Mouse (Mus musculus) layer of hippocampus, postnatal 10 days (tissue): ENCODE results near the gene Aurkb. TPM values are rescaled to one million over a fixed set of nuclear protein-coding genes. Genes with fewer than 3 reads are reported as not detected.
"Not testable (repeated sequence)": the region's sequence is repeated elsewhere in the genome, so short reads cannot be mapped to it uniquely, and the experiment has no call there.

Experiments used
- DNase-seq, 2 experiments: peaks; one replicate each; pipeline ENCODE4 v3.0.0; 2021; ENCODE audit warnings: low spot score in 2 of 2
- long read RNA-seq: library from polyadenylated mRNA; stranded (forward); transcript quantifications from one replicate; pipeline ENCODE4 v2.0.0, GENCODE M21; 2023
- total RNA-seq, 2 experiments: library from RNA; stranded (reverse); gene quantifications; 2 replicates each; pipeline ENCODE4 v1.2.3; 2021

Gene Aurkb
- 1 to 10 TPM; 5.3 to 6.0 TPM for total RNA-seq
- long read RNA-seq, transcript Aurkb-201 (8 exons, 1,950 nt), result major isoform, 7 of 7 reads
- long read RNA-seq, partial matches to known transcripts, result 0 of 7 reads
- long read RNA-seq, other reads (novel, unspliced or antisense), result 0 of 7 reads

DNA sequence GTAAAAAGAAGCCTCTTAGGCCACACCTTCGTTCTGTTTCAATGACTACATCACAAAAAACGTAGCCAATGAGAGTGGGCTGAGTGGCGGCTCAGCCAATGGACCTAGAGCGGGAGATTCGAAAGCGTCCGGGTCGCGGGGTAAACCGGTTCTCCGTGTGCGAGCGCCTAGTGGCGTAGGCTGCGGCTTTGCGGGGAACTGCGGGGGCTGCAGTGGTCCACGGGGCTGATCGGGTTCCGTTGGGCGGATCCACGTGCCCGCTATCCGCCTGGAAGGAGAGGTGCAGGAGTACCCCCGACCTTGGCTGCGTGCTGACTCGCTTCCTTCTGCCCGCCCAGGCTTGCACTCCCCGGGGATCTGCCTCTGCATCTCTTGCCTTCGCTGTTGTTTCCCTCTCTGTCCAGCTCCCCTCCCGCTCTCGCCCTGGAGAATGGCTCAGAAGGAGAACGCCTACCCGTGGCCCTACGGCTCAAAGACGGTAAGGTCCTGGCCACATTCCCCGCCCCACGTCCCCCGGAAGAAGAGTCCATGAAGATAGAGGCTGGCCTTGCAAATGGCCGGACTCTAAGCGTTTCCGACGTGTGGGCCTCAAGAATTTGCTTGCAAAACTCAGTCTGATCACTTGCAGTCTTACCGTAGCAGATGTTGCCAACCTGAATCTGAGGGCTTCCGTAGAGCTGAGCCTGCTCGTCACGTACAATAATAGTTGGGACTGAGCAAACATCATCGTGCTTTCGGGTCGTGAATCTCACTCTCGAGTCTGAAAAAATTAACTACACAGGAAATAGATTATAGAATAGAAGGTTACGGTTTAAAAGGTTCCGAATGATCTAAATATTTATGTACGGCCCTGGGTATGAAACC is at the start of gene Aurkb:
Gene Aurkb (plus strand): TSS at position 117 of the 864 bp plus-strand sequence.
- DNase-seq, result peak; percentile 73 to 79

DNA sequence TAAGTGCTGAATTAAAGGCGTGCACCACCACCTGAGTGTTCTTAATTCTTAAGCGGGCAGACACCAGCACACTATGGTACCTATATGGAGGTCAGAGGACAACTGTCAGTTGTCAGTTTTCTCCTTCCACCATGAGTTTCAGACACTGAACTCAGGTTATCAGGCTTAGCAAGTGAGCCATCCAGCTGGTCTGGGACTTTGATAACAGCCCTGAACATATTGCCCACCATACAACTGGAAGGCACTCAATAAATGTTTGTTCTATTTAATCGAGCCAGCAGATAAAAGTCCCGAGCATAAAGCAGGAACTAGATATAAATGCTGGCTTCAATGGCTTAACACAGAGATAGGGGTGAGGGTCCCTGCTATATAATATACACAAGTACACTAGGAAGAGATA is 48.4 kb upstream of the Aurkb start:
- no peak for DNase-seq

DNA sequence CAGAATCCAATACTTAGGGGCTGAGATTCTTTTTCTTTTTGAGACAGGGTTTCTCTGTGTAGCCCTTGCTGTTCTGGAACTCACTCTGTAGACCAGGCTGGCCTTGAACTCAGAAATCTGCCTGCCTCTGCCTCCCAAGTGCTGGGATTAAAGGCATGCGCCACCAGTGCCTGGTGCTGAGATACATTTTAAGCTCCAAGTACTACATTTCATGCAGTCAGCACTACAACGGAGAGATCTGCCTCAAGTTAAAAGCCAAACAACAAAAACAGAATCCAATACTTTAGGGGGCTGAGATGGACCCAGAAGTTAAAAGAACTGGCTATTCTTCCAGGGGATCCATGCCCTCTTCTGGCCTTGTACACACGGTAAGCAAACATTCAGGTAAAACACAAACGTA is 42.7 kb upstream of the Aurkb start:
- not testable (repeated sequence) for DNase-seq

DNA sequence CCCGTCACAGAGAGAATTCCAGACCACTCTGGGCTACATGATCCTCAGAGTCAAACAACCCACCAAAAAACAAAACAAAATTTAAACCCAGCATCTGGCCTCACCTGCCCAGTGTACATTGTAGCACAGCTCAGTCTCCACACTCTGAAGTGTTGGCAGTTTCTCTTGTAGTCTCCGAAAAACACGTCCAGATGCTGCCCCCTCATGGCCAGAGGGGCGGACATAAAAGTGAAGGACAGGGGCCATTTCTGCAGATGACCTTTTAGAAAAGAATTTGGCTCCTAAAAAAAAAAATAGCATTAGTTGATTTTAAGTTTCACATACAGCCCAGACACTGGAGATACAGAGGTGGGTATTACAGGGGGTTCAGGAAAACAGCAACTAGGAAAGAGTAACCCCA is 41.9 kb upstream of the Aurkb start:
- DNase-seq, result no peak

DNA sequence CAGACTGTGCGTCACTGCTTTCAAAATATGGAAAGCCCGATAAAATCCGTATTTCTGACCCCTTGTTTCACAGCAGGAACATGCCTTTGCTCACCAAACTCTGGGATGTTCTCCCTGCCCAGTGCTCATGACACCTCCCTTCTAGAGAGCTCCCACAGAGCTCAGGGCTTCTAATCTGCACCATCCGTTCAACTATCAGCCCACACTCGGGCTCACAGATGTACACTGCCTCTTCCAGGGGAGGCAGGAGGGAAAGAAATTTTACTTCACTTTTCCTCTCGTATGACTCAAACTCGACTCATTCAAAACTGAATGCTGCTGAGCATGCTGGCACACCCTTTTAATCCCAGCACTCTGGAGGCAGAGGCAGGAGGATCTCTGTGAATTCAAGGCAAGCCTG is 40.3 kb upstream of the Aurkb start:
- no peak for DNase-seq

DNA sequence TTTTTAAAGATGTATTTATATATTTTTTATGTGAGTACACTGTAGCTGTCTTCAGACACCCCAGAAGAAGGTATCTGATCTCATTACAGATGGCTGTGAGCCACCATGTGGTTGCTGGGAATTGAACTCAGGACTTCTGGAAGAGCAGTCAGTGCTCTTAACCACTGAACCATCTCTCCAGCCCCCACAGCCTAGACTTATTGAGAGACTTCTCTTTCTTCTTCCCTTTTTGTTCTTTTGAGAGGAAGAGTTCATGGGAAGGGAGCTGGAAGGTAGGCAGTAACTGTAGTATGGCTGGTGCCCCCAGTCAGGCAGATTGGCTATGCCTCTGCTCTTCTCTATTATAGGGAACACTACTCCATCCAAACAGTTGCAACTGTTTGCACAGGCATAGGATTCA is 38.9 kb upstream of the Aurkb start:
- DNase-seq, result not testable (repeated sequence)

DNA sequence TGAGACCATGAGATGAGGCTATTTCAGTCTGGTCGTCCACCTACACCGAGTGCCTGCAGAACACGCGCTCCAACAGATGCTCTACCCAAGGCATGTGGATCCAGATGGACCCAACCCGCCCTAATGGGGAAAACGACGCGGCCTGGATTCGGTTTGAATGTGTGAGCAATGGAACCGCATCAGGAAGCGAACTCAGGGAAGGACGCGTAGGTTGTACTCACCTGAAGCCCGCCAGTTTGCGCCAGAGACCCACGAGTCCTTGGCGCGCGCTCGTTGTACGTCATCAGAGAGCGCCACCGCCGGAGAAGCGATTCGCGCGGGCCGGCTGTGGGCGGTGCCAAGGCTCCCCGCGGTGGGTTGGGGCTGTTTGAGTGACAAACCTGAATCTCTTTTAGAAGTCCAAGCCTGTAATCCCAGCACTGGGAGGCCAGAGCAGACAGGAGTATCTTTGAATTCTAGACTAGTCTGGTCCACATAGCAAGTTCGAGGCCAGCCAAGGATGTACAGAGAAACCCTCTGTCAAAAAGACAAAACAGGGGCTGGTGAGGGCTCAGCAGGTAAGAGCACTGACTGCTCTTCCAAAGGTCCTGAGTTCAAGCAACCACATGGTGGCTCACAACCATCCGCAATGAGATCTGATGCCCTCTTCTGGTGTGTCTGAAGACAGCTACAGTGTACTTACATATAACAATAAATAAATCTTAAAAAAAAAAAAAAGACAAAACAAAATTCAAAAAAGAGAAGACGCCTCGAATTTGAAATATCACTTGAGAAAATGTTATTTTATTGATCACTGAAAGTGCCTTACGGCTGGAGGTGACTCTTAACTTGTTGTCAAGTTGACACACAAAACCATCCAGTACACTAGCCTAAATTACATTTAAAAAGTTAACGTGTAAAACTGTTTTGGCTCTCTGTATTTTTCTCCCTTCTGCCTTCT is 37.0 kb upstream of the Aurkb start, which contains the start of gene Pfas:
Gene Pfas (minus strand): TSS at position 279 of the 940 bp plus-strand sequence.
- DNase-seq, result peak; percentile 93 to 95

DNA sequence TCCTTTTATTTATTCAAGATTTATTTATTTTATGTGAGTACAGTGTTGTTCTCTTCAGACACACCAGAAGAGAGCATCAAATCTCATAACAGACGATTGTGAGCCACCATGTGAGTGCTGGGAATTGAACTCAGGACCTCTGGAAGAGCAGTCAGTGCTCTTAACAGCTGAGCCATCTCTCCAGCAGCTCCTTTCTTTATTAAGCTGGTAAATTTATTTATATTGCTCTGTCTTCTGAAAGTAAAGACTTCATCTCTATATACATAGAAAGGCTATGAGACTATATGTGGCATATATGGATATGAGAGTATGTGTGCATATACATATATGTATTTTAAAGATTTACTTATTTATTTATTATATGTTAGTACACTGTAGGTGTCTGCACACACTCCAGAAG is 35.9 kb upstream of the Aurkb start:
- no peak for DNase-seq

DNA sequence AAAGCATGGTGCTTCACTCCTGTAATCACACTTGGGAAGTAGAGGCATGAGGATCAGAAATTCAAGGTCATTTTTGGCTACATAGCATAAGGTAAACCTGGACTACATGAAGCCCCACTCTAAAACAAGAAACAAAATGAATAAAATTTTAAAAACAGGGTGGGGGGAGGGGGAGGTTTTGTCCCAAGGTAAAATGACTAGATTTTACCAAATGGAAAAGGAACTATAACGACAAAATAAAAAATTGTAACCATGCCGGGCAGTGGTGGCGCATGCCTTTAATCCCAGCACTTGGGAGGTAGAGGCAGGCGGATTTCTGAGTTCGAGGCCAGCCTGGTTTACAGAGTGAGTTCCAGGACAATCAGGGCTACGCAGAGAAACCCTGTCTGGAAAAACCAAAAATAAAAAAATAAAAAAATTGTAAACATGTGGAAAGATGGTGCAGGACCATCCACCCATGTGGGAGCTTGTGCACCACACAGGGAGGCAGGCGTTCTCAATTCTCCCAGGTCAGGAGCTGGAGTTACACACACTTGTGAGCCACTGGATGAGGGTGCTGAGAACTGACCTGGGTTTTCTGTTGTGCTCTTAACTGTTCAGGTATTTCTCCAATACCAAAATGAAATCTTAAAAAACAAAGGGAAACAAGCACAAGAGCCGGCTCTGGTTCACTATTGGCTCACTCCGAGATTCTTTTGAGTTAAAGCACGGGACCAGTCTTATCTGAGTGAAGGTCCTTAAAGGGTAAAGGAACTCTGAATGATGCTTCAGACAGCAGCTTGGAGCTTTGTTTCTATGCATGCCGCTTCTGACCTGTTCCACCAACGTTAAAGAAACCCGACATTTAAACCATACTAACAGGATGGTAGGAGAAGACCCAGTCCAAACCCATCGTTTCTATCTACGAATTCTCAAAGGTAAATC is 34.8 kb upstream of the Aurkb start:
- DNase-seq, result no peak

DNA sequence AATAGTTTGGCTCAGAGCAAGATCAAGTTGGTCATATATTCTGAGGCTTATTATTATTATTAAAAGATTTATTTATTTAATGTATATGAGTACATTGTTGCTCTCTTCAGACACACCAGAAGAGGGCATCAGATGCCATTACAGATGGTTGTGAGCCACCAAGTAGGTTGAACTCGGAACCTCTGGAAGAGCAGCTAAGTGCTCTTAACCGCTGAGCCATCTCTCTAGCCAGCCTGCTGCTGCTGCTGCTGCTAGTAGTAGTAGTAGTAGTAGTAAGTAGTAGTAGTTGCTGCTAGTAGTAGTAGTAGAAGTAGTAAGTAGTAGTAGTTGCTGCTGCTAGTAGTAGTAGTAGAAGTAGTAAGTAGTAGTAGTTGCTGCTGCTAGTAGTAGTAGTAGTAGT is 34.0 kb upstream of the Aurkb start:
- not testable (repeated sequence) for DNase-seq

DNA sequence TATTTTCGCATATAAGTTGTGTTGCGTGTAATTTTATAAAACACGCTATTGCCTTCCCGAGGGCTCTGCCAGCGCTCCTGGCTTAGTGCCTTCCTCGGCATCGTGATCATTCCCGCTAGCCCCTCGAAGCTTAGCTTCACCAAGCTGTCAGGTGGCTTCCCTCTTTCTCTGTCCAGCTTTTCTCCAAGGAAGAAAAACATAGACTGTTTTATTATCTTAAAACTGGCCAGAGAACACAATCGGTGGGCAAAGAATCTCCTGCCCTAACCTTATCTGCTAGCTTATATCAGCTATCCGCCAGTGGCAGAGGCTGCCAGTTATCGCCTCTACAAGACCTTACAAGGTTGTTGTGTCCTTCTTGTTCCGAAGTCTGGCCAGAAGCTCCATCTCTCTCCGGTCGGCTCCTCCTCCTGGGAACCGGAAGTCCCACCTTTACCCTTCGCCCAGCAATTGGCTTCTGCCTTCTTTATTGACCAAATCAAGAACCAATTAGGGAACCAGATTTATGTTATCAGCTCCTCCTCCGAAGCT is 33.3 kb upstream of the Aurkb start:
- peak; percentile 79 to 84 for DNase-seq

DNA sequence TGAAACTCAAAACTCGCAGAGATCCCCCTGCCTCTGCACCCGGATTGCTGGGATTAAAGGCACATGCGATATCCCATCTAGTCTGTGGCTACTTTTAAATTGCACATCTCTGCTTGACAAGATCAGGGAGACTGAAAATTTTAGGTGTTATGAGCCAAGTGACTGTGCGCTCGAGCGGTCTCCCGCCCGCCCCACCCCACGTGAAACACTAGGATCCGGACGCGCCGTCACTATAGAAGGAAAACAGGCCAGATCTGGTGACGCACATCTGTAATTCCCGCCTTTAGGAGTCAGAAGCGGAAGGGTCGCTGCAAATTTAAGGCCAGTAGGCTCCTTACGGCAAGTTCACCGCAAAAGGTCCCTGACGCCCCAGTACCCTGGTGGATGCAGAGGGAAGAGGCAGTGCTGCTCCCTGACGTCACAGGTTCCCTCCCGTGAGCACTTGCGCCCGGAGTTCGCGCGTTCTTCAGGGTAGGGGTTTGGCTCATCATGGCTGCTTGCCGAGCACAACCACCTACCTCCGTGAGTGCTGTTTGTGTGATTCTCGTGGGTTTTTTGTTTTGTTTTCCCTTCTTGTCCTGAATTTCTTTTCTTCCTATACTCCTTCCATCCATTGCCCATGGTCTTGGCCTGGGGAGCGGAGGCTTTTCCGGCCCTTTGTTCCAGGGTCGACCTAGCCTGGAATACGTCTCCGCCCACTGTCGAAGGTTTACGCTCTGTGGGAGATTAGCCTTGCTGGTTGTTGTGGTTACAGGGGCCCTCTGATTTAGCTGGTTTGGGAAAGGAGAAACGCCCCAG is 29.6 kb upstream of the Aurkb start, which contains the start of gene Ctc1:
Gene Ctc1 (plus strand): TSS at position 268 of the 798 bp plus-strand sequence.
- DNase-seq, result peak; percentile 88 to 89

DNA sequence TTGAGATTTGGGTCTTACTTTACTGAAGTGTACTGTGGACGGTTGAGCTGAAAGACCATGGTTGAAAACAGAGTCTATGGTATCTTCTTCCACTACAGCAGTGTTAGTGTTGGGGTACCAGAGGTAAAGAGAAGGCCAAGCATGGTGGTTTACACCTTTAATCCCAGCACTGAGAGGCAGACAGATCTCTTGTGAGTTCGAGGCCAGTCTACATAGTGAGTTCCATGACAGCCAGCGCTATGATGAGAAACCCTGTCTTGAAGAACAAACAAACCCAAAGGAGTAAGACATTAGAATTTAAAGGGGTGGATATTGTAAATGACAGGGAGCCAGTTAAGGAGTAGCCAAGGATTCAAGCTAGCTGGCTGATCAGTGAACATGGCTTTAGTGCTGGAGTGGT is 28.7 kb upstream of the Aurkb start:
- DNase-seq, result no peak

DNA sequence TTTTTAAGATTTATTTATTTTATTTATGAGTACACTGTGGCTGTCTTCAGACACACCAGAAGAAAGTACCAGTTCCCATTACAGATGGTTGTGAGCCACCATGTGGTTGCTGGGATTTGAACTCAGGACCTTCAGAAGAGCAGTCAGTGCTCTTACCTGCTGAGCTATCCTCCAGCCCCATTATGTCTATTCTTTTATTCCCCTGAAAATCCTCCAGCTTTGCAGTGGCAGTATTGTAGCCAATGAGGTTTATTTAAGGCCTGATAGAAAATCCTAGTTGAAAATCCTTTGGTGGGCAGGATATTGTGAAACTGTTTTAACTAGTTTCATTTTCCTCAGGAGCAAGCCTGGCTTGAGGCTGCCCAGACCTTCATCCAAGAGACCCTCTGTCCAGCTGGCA is 24.8 kb upstream of the Aurkb start:
- no peak for DNase-seq

DNA sequence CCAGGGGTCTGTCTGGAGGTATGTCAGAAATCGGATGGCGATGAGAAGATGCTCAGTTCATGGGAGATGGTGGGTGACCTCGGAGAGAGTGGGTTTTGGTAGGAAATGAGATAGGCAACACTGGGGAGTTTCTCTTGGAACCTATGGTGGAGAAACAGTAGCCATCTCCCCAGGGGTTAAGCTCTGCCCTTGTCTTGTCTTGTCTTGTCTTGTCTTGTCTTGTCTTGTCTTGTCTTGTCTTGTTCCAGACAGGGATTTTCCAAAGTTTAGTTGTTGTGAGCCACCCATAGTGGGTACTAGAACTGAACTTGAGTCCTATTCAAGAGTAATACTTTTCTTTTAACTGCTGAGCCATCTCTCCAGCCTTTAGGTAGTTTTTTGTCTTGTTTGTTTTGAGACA is 18.9 kb upstream of the Aurkb start:
- DNase-seq, result no peak

DNA sequence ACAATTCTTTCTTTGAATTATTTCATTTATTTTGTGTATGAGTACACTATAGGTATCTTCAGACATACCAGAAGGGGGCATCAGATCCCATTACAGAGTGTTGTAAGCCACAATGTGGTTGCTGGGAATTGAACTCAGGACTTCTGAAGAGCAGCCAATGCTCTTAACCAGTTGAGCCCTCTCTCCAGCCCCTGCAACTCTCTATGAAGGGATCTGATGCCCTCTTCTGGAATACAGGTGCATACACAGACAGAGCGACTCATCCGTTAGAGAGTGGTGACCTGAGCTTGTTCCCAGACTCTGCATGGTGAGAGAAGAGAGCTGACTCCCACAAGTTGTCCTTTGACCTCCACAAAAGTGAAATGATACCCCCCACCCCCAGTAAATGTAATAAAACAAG is 16.6 kb upstream of the Aurkb start:
- no peak for DNase-seq

DNA sequence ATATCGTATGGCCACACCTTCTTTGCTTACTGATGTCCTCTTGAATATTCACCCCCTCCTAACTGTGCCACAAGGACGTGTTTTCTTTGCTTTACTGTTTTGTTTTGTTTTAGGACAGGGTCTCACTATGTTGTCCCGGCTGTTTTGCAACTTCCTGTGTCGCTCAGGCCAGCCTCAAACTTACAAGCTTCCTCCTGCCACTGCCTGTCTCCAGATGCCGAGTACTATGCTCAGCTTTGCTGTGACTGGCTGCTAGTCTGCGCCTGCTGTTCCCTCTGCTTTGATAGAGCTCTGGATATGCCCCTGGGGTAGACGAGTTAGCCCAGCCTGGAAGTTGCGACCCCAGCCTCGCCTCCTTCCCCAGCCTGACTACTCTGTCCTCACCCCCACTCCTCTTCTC is 11.9 kb upstream of the Aurkb start:
- no peak for DNase-seq

DNA sequence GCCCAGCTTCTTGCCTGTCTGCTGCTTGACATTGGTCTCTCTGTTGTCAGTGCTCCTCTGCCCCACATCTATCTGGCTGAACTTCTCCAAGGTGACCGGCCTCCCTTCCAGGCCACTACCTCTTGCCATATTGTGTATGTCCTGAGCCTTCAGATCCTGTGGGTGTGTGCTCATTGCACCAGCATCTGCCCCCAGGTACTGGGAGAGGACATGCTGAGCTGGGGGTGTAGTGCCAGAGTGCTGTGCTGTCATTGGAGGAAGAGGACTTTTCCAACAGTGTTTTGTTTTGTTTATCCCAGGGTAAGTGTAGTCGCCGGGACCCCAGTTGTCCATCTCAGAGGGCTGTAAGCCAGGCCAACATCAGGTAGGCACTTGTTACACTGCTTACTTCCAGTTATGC is 10.9 kb upstream of the Aurkb start:
- no peak for DNase-seq

DNA sequence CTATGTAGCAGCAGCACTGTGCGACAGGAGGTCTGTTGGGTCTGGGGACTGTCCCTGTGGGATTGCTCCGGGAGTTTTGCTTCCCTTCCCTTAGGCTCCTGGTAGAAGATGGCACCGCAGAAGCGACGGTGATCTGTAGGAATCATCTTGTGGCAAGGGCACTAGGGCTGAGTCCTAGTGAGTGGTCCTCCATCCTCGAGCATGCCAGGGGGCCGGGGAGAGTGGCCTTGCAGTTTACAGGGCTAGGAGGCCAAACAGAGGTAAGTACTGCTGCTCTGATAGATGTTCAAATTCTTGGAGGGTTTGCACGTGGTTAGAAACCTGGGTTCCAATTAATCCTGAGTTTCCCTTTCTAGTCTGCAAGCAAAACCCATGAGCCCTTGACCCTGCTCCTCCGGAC is 10.0 kb upstream of the Aurkb start:
- no peak for DNase-seq
